ENCODE assay signal across 8 mouse cellular contexts in the genomic region with DNA sequence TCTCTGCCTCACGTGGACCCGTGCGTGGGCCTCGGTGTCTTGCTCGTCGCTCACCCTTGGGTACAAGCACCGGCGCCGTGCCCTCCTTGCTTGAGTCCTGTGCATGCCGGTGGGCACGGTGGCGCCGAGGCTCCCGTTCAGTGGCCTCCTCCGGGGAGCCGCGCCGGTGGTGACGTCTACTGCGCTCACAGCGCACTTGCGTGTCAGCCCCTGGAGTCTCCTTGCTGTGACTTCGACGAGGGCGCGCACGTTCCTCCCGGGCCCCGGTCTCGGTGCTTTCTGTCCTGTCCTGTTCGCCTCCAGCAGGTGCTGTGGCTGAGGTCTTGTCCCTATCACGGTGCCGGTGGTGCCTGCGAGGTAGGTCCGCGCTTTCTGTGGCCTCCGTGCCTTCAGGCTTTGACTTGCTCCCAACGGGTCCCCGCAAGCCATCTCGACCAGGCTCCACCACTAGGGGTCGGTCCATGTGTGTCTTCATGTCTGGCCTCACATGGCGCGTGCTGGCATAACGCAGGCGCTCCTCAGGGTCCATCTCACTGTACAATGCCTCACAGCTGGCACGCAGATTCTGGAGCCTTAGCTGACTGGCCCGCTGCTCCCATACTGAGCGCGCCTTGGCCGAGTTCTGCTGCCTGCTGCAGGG.
DNase-seq lines count a peak whose midpoint lies in the region; ATAC-seq lines count a peak whose summit lies in the region.

No protein-coding gene starts in this region.

- no peaks in the 10 kb centered on the region for H3K36me3 ChIP-seq in embryonic facial prominence, embryonic 12.5 days

- H3K4me2 ChIP-seq in embryonic facial prominence, embryonic 12.5 days (replicated peaks): peak overlapping the region; percentile 54

- peak overlapping the region; percentile 23 for H3K4me3 ChIP-seq in embryonic facial prominence, embryonic 12.5 days

- peaks cover 8% of the 10 kb centered on the region for H3K4me1 ChIP-seq in embryonic facial prominence, embryonic 12.5 days

- DNase-seq in urinary bladder, postnatal 25 days (ENCODE audit: low spot score): peak; percentile 17
- DNase-seq in urinary bladder, postnatal 4 days (ENCODE audit: low spot score in 2 of 2): no peak
- peak; percentile 67 for DNase-seq in heart, postnatal 4 days
- peak; percentile 49 for DNase-seq in left cerebral cortex, adult 8-10 months (ENCODE audit: low spot score in 2 of 2)
- peak; percentile 47 to 53 for DNase-seq in lung, postnatal 4 days
- DNase-seq in right cerebral cortex, adult 18-20 months: peak; percentile 64

- peak overlapping the region; percentile 30 for H3K9ac ChIP-seq in embryonic facial prominence, embryonic 12.5 days

- ATAC-seq in embryonic facial prominence, embryonic 12.5 days (ENCODE audit: insufficient number of reproducible peaks, insufficient read depth, low FRiP score, low TSS enrichment): 0 out of 2 replicates have a peak, but pooled peaks have one; percentile 45
- no peak for ATAC-seq in inflammation-experienced regulatory T-cells, adult 6 months

- H3K27ac ChIP-seq in embryonic facial prominence, embryonic 12.5 days: no peak overlapping the region

- WGBS in embryonic facial prominence, embryonic 12.5 days: 28% methylated on average over 50 of the region's 50 CpGs

- peaks cover 11% of the 10 kb centered on the region for H3K27me3 ChIP-seq in embryonic facial prominence, embryonic 12.5 days

- no peaks in the 10 kb centered on the region for H3K9me3 ChIP-seq in embryonic facial prominence, embryonic 12.5 days

Comparison
In these comparisons a context has a peak if more than half of its experiments do, and no peak if none do; other contexts are left out.
1. DNase-seq: peak in urinary bladder, postnatal 25 days (single experiment), heart, postnatal 4 days (single experiment), left cerebral cortex, adult 8-10 months (2 of 2), lung, postnatal 4 days (2 of 2) and right cerebral cortex, adult 18-20 months (single experiment); none in urinary bladder, postnatal 4 days (0 of 2).